8 mouse cellular contexts compared by ENCODE assay signal in the genomic region with DNA sequence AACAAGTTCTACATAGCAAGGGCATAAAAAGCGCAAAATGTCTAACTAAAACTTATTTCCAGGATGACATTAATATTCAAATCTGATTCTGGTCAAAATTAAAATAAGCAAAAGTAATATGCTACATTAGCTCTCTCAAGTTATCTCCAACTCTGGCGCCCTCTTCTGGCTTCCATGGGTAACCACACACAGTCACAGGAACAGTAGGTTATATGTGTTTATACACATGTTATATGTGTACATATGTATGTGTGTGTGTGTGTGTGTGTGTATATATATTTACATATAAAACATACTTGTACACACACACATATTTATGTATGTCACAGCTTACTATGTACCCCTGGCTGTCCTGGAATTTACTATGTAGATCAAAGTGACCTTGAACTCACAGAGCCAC. TPM values are rescaled to one million over a fixed set of nuclear protein-coding genes. Genes with fewer than 3 reads are reported as not detected.
A peak's percentile ranks its signal among the peaks of the same experiment; 100 is the strongest.
DNase-seq lines count a peak whose midpoint lies in the region; ATAC-seq and TF ChIP-seq lines count a peak whose summit lies in the region.

No protein-coding gene starts in this region.

- DNase-seq in gastrocnemius, adult 2 months, result peak; percentile 34
- no peak for DNase-seq in gastrocnemius, postnatal 25 days
- DNase-seq in midbrain, embryonic 10.5 days (ENCODE audit: low spot score), result peak; percentile 14
- DNase-seq in c-Kit-positive CD71-positive TER-119-negative erythroid progenitor cells, embryonic 14.5 days (ENCODE audit: low read depth), result peak; percentile 56
- peak; percentile 40 to 52 for DNase-seq in kidney, postnatal 25 days
- peak; percentile 55 for DNase-seq in retina, embryonic 14.5 days (ENCODE audit: low spot score)
- DNase-seq in cerebellum, adult 11 months, result no peak

- H3K4me2 ChIP-seq in midbrain, embryonic 16.5 days (ENCODE audit: low read length), result no peak overlapping the region

- 57% methylated on average over 2 of the region's 2 CpGs for WGBS in midbrain, embryonic 10.5 days
- WGBS in midbrain, embryonic 16.5 days, result 63% methylated on average over 2 of the region's 2 CpGs

- TF ChIP-seq CTCF in gastrocnemius, adult 2 months (IDR thresholded peaks at IDR 0.05), result peak; percentile 73

- H3K27ac ChIP-seq in gastrocnemius, adult 2 months, result no peak overlapping the region
- H3K27ac ChIP-seq in midbrain, embryonic 10.5 days (replicated peaks), result no peak overlapping the region
- H3K27ac ChIP-seq in midbrain, embryonic 16.5 days (ENCODE audit: low read length), result no peak overlapping the region

- no peak overlapping the region for H3K9ac ChIP-seq in midbrain, embryonic 16.5 days (ENCODE audit: low read depth, low read length)

- H3K36me3 ChIP-seq in midbrain, embryonic 10.5 days, result peaks cover 86% of the 10 kb centered on the region
- peaks cover 23% of the 10 kb centered on the region for H3K36me3 ChIP-seq in midbrain, embryonic 16.5 days (ENCODE audit: control insufficient read depth, insufficient read depth, low read length)

- intact Hi-C loops in gastrocnemius, adult 2 months (cut with DNase I), result loop anchor here (10.0 kb wide), 1 partner anchor 57 kb away; no protein-coding TSS in a partner anchor

- H3K4me3 ChIP-seq in gastrocnemius, adult 2 months, result no peak overlapping the region
- no peak overlapping the region for H3K4me3 ChIP-seq in midbrain, embryonic 10.5 days
- H3K4me3 ChIP-seq in midbrain, embryonic 16.5 days (ENCODE audit: low read depth, low read length), result no peak overlapping the region

- H3K27me3 ChIP-seq in midbrain, embryonic 10.5 days (ENCODE audit: low read depth, poor library complexity, severe bottlenecking), result no peaks in the 10 kb centered on the region
- no peaks in the 10 kb centered on the region for H3K27me3 ChIP-seq in midbrain, embryonic 16.5 days (ENCODE audit: control insufficient read depth, insufficient read depth, low read depth, low read length)

- no peak for ATAC-seq in midbrain, embryonic 16.5 days

- H3K4me1 ChIP-seq in midbrain, embryonic 10.5 days, result no peaks in the 10 kb centered on the region
- no peaks in the 10 kb centered on the region for H3K4me1 ChIP-seq in midbrain, embryonic 16.5 days (ENCODE audit: control insufficient read depth, insufficient read depth, low read length)

- H3K9me3 ChIP-seq in midbrain, embryonic 10.5 days (replicated peaks), result no peaks in the 10 kb centered on the region
- H3K9me3 ChIP-seq in midbrain, embryonic 16.5 days (replicated peaks; ENCODE audit: control insufficient read depth, low read length, poor library complexity, severe bottlenecking), result no peaks in the 10 kb centered on the region

RNA-seq across cellular contexts. Expression of a gene that starts 7.6 kb away (rescaled TPM):
- 10 to 100 TPM; 12.6 to 13.4 TPM for total RNA-seq in gastrocnemius, adult 2 months (2021)
- 10 to 100 TPM; 11.2 to 11.5 TPM for total RNA-seq in gastrocnemius, postnatal 25 days (2021)
- 41.3 and 52.2 TPM in 2 replicates for polyA plus RNA-seq in midbrain, embryonic 10.5 days (2016; fragmentation: Nextera tagmentation; extraction: Ambion mirVana)
- polyA plus RNA-seq in midbrain, embryonic 16.5 days (2015; fragmentation: Nextera tagmentation; extraction: Ambion mirVana), result 44.2 and 45.3 TPM in 2 replicates

RNA-seq across cellular contexts. Expression of a gene that starts 8.6 kb away (rescaled TPM):
- 1 to 10 TPM; 3.6 to 4.3 TPM for total RNA-seq in gastrocnemius, adult 2 months (2021)
- total RNA-seq in gastrocnemius, postnatal 25 days (2021), result 1 to 10 TPM; 3.7 to 4.8 TPM
- polyA plus RNA-seq in midbrain, embryonic 10.5 days (2016; fragmentation: Nextera tagmentation; extraction: Ambion mirVana), result 4.4 and 5.0 TPM in 2 replicates
- polyA plus RNA-seq in midbrain, embryonic 16.5 days (2015; fragmentation: Nextera tagmentation; extraction: Ambion mirVana), result 7.5 and 9.5 TPM in 2 replicates

RNA-seq across cellular contexts. Expression of a gene that starts 38.2 kb away (rescaled TPM):
- 100 to 1,000 TPM; 266 to 585 TPM for total RNA-seq in gastrocnemius, adult 2 months (2021)
- total RNA-seq in gastrocnemius, postnatal 25 days (2021), result 100 to 1,000 TPM; 320 to 370 TPM
- 118 and 140 TPM in 2 replicates for polyA plus RNA-seq in midbrain, embryonic 10.5 days (2016; fragmentation: Nextera tagmentation; extraction: Ambion mirVana)
- 385 and 432 TPM in 2 replicates for polyA plus RNA-seq in midbrain, embryonic 16.5 days (2015; fragmentation: Nextera tagmentation; extraction: Ambion mirVana)

Comparison
In these comparisons a context has a peak if more than half of its experiments do, and no peak if none do; other contexts are left out.
1. DNase-seq: peak in gastrocnemius, adult 2 months (single experiment), midbrain, embryonic 10.5 days (single experiment), c-Kit-positive CD71-positive TER-119-negative erythroid progenitor cells, embryonic 14.5 days (single experiment), kidney, postnatal 25 days (2 of 2) and retina, embryonic 14.5 days (single experiment); none in gastrocnemius, postnatal 25 days (single experiment) and cerebellum, adult 11 months (single experiment).